Mouse (Mus musculus) G1E (cell line): ENCODE results near the gene Tmco4.

ENCODE experiments used
- CTCF ChIP-seq: IDR thresholded peaks from 2 replicates; pipeline ENCODE4 v1.5.1; 2012; ENCODE audit warnings: low read depth, low read length, inconsistent platforms, mixed read lengths
- GATA1 ChIP-seq: IDR thresholded peaks from 2 replicates; pipeline ENCODE4 v1.6.1; 2012; ENCODE audit warnings: borderline replicate concordance, low read length, inconsistent platforms, mixed read lengths
- POLR2AphosphoS5 ChIP-seq: IDR thresholded peaks from 2 replicates; pipeline ENCODE4 v1.6.1; 2012; ENCODE audit warnings: low read depth, low read length, inconsistent platforms; ENCODE audit not compliant: insufficient replicate concordance

DNA sequence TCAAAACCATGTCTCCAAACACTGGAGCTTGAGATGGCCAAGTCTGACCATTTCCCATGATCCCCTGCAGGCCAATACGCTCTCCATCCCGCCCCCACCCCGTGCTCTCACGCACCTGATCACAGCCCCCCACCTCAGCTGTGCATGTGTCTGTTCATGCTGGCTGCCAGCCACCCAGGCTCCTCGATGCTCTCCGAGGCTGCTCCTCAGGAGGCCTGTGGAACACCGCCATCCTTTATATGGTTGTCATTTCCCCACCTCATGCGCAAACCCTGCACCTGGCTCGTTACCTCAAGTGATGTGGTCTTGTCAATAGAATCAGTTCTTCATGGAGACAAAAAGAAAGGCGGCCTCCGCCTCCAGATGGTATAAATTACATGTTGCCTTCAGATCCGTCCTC lies 59.8 kb downstream of the Tmco4 start:
- TF ChIP-seq GATA1 (no peak), CTCF (no peak), POLR2AphosphoS5 (no peak)
